Mouse (Mus musculus): ENCODE measurements around the gene Plekha7.
A peak's percentile ranks its signal among the peaks of the same experiment; 100 is the strongest.

Gene Plekha7

DNA sequence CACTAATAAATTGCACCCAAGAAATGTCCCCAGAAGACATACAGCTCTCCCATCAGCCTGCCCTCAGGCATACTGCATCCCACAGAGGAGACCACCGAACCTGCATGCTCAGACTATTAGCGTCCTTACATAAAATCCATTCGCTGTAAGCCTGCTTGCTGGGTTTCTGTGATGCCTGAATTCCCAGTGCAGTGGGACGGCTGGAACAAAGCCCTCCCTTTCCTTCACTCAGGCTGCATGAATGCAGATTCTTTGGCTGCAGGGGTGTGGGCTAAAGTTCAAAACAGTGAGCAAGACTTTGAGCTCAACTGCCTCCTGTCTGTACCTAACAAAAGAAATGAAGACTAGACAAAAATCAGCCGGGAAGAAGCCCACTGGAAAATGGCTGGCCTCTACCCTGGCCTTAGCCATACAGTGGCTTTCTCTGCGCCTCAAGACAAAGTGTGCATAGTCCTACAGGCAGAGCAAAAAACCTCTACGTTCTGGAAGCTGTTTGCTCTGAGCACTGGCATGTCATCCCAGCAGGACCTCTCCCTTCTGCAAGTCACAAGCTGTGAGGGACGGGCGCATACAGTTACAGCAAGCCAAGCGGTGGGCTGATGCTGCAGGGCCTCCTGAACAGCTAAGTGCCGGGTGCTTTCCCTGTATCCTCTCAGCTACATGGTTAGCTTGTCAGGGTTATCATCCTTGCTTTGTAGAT lies 123.7 kb downstream of the Plekha7 start:
- DNase-seq: no peak

DNA sequence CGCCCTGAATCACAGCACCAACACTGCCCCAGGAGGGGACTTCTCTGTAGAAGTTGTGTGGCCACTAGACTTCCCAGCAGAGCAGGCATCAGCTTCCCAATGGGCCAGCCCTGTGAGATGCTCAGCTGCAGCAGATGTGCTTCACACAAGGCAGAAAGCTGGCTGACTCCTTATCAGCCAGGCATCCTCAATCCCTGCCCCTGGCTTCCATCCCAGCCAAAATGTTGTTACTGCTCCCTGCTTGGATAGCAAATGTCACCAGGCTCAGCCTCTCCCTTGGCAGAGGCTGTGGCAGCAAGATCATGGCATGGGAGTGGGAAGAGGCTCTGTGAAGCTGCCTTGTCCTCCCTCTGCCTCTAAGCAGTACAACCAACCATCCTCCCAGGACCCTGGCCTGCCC lies 125.7 kb downstream of the Plekha7 start:
- DNase-seq: no peak

DNA sequence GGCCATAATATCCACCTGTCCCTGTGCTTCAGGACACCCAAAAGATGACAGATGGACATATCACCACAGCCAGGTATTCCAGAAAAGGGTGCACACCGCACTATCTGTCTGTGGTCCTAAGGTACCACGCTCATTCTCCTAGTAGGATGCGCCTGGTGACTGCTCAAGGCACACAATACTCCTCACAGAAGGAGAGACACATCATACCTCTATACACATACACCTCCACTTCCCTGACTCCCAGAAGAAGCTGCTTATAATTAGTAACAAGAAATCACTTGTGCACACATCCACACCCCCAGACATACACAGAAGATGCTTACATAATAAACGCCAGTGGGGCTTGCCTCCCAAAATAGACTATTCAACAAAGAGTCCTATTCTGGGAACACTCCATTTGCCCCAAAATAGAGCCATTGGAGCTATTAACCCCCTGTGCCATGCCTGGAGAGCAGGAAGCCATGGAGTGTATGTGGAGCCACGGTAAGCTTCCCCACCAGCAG lies 126.7 kb downstream of the Plekha7 start:
- DNase-seq: no peak

DNA sequence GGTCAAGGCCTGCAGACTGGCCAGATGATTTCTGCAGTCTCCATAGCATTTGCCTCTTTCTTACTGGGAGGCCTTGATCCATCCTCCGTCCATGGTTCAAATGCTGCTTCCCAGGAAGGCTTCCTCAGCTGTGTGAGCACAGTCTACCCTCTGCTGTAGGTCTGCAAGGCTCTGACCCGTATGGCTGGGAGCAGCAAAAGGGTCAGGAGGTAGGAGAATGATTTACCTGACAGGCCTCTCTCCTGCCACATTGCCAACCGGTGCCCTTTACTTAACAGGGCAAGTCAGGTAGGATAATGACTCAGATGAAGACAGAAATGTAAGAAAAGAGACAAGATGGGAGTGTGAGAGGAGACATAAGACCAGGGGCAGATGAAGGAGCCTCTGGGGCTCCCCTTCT lies 129.3 kb downstream of the Plekha7 start:
- DNase-seq: no peak

DNA sequence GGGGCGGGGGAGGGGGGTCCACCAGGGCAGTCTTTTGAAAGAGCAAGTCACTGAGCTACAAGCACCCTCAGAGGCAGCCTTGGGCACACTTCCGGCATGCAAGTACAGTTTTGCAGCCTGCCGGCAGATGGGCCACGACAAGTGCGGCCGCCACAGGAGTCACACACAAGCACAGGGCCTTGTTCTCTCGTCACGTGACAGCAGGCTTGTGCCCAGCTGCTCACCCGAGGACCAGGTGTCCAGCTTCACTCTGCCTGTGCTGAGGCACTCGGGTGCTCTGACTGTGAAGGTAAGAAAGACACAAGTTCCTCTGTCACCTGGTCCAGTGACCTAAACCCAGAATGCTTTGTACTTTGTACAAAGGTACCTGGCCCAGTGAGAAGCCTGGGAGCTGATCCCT lies 135.4 kb downstream of the Plekha7 start:
- no peak for DNase-seq

DNA sequence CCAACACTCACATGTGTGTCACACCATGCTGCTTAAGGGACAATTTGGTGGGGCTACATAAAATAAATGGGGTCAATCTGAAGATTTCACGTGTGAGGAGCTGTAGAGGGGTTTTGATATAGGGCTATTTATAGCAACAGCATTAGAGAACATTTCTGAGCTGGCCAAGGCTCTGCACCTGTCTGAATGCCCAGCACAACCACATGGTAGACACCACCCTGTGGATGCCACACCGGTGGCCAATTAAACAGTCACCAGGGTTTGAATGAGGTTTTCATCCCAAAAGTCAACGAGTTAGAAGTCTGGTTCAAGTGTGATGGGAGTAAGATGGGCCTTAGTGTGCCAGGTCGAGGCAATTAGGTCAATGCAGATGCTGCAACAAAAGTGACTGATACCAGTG lies 138.8 kb downstream of the Plekha7 start:
- no peak for DNase-seq

DNA sequence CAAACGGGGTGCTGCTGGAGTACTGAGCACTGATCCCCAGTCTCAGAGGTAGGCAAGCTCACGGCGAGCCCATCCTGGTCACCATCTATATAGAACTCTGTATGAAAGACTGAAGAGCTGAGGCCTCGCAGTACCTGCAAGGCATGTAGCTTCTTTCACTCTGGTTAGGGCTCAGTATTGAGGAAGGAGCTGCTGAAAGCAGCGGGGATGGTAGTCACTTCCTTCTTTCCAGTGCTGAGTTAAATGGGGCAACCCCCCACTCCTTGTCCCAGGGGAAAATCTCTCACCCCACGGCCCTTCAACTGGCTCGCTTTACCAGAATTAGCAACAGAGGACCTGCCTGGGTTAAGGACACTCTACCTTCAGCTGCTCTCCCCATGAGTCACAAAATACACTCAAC lies 140.0 kb downstream of the Plekha7 start:
- peak; percentile 11 for DNase-seq

DNA sequence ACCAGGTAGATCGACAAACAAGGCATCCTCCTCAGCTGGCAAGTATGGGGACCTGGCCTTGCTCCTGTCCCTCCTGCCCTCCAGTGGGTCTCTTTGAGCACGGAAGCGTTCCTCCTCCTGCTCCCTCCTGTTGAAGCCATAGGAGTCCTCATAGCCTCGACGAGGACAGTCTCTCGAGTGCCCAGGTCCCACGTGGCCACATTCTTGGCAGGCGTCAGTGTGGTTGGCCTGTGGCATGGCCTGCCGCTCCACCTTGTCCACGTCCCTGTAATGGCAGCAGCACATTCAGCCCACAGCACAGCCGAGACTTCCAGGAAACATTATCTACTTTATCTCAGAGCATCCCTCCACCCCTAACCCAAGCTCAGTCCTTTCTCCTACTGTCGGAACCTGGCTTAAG lies 143.9 kb downstream of the Plekha7 start:
- peak; percentile 21 for DNase-seq

DNA sequence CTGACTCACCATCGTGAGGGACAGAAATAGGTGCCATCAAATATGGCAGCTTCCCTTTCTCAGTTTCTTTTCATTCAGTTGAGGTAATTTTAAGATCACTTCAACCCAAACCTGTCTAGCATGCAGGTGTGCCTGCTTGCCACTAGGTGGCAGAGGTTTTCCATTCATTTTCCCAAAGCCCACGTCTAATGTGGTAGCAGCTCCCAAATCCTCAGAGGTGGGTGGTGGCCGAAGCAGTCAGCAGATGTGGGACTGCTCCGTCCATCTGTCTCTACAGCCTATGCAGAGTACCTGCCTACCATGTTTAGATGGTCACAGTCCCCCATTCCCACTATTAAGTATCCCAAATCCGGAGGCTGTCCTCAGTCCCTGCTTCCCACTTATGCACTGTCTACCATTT lies 146.6 kb downstream of the Plekha7 start:
- DNase-seq: peak; percentile 47

DNA sequence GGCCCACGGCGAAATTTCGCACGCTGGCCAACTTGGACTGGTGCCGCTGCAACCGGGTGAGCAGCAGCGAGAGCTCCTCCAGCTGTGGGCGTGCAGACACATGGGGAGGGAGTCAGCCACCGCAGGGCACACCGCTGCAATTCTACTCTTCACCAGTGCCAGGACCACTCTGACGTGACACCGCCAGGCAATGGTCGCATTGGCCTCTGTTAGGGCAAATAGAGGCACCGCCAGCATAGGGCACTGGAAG lies 151.4 kb downstream of the Plekha7 start:
- peak; percentile 21 for DNase-seq

DNA sequence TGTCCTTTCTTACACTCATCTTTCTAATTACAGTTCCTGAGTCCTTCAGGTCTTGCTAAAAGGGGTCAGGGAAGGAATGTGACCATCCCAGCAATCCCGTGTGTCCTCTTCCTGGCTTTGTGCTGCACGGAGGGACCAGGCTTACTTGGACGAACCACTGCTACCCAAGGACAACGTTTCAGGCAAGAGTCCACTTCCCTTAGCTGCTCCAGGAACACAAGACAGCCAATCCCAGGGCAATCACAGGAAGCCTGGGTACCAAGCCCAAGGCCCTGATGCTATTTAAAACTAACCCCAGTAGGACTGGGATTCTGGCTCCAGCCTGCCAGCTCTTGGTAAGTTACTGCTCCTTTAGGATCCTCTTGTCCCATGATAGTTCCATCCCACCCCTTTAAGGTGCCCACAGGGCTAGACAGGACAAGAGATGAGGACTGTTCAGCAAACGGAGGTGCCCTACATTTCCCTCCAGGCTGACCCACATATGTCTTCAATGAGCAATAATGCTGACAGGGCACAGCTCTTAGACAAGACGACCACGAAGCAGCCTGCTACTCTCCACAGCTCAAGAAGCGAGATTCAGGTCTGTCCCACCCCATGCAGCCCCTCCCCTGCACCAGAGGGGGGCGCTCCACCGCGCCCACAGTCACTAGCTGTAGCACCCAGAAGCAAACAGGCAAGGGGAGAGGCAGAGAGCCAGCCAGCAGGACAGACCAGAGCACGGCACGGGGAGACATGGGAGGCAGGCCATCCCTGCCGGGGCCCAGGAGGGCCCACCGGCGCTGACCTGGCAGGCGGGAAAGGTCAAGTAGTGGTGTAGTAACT lies 151.9 kb downstream of the Plekha7 start:
- DNase-seq: no peak

DNA sequence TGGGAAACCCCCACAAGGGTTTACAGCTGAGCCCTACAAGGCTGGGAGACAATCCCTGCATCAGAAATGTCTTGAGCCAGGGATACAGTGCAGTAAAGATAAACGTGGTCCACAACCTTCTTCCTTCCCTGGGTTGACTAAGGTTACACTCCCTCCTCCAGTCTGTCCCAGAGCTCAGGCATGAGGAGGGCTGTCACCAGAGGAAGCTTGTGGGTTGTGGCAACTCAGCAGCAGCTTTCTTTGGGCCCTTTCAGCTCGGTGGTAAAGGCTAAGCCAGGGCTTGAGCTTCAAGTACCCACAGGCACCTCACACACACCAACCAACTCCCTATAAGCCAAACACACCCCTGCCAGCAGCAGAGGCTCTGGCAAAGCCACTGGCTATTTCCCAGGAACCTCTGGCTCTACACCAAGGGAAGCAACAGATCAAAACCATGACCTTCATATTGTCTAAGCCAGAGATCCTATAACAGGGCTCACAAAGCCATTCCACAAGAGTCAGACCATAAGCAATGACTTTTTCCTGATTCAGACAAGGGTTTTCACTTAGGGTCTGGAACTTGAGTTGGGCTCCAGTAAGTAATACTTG lies 154.3 kb downstream of the Plekha7 start:
- DNase-seq: no peak

DNA sequence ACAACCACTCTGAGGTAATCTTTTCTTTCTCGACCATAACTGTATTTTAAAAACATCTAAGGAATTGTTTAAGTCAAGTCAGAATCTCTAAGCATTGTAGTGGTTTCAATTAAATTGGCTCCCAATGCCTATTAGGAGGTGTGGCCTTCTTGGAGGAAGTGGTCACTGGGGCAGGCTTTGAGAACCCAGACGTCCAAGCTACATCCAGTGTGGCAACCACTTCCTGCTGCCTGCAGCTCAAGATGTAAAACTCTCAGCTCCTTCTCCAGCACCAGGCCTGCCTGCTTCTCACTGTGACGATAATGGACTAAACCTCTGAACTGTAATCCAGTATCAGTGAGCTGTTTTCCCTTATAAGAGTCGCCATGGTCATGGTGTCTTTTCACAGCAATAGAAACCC lies 158.6 kb downstream of the Plekha7 start:
- DNase-seq: peak; percentile 14

DNA sequence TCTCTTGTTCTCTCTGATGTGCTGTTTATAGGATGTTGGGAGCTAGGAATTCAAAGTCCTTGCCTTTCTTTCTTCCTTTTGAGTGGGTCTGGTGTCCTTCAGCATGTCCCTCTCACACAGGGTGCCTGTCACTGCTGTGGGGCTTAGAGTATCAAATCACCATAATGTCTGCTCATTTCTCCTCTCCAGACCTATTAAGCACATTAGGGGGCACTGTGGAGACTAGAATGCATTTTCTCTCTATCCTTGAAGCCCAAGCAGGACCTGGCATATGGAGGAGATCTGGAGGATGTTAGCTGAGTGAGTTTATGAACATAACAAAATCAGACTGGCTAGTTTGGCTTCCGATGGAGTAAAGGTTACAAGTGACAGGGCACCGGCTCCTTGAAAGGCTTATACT lies 161.1 kb downstream of the Plekha7 start:
- DNase-seq: no peak

DNA sequence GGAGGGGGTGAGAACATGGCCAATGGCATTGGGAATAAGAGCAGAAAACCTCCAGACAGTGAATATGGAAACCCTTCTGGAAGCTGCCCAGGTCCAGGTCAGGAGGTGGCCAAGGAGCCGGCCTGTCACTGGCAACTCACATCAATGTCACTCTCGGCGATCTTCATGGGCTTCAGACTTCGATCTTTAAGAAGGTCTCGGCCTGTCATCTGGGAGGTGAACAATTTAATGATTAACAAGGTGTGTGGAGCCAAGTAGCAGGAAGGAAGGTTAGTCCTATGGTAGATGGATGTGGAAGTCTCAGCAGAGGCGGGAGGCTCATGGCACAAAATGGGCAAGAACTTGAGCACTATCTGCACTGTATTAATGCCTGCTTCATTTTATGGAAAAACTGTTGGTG lies 163.1 kb downstream of the Plekha7 start:
- no peak for DNase-seq

DNA sequence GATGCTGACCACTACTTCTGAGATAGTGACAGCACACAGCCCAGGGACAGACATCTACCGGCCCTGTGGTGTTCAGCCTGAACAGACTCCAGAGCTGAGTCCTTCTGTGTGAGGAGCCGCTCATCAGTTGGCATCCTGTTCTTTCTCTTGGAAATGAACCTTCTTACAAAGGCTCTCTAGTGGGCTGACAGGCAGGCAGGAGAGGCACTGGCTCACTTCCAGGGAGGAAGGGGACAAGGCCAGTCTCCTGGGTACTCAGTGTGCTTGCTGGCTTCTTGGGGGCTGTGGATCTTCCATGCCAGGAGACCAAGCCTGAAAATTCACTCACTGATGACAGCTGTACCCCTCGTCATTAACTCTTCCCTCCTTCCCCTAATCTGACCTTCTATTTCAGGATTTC lies 170.5 kb downstream of the Plekha7 start:
- DNase-seq: no peak

DNA sequence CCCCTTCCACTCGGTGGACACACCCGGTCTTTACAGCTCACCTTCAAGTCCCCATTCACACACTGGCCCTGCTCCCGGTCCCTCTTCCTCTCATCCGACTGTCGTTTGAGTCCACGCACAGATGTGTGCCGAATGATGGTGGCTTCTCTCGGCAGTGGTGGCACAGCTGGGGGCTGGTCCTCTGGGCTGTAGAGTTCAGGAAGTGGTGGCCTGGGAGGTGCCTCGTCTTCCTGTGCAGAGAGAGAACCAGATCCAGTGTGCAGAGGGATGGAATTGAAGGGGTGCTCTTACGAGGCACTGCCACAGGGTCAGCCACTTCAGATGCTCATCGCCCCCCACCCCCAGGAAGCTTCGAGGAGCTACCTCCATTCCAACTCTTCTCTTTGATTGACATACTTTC lies 171.0 kb downstream of the Plekha7 start:
- DNase-seq: no peak

DNA sequence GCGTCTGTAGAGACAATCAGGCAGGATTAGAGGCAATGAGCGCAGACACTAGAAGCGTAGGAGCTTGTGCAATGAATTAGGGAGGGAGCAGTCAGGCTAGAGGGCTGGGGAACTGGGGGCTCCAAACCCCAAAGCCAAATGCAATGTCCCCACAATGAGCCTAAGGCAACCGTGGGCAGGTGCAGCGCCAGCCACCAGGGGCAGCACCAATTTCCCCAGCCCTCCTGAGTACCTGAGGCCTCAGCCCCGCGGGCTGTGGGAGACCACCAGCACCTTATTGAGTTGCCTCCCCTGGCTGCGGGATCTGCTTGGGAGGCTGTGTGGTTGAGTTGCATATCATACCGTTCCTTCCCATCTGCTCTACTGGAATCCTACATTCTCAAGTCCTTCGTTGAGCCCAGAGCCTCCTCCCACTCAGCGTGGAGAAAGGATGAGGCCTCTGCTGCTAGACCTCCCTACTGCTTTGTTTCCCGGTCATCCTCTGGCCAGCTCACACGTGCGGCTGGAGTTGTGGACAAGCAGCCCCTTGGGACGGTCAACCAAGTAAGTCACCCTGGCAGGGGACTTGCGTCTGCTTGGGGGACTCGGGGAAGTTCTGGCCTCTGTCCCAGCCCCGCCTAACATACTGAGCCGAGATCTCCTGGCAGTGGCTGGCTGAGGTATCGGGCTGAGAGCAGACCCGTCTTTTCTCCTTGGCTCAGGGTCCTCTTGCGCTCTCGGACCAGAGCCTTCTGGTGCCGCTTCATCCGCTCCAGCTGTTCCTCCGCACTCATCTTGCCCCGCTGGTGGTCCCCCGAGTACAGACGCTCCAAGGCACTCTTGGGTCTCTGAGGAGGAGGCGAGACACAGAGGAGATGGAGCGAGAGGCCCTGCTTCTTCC lies 173.5 kb downstream of the Plekha7 start:
- no peak for DNase-seq

DNA sequence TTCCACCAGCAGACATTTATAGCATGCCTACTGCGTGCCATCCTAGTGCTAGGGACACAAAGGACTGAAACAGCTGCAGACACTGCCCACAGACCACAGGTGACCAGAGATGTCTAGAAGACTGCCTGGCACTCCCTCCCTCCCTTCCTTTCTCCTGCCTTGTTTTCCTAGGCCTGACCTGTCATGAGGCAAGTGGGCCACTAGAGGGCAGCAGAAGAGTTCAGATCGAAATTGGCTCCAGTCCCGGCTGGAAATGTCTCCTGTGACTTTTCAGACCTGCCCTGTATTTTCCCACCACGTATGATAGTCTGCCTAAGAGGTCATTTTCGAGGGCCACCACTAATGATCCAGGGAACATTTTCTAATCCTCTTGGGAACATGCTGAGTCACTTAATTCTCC lies 176.1 kb downstream of the Plekha7 start:
- DNase-seq: peak; percentile 87

DNA sequence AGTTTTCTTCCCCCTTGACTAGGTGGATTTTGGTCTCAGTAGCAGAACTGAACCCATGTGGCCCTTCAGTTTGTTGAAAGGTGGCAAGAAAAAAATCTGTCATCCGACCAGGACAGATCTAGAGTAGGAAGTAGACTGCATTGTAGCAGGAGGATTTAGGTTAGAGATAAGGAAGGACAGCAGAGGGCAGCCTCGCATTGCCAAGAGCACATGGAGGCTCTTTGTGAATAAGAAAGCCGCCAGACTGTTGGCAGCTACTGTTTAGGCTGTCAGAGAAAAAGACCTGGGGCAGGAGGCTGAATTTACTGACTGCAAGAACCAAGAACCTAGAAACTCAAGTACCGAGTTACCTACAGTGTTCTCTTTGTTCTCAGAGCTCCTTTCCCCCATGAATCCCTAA lies 176.8 kb downstream of the Plekha7 start:
- no peak for DNase-seq

DNA sequence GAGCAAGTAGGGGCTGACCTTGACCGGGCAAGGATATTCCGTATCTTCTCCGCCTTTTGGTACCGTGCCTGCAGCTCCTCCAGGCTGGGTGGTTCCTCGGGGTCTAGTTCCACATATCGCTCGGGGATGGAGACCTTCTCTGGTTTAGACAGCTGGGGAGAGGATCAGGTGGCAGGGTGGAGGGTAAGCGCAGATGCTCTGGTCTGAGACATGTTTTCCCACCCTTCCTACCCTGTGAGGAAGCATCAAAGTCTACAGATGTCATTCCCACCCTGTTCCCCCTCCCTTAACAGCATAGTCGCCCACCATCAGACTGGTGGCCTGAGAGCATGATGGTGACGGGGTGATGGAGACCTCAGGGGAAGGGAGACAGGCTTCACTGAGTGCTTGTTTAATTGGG lies 178.8 kb downstream of the Plekha7 start:
- no peak for DNase-seq

DNA sequence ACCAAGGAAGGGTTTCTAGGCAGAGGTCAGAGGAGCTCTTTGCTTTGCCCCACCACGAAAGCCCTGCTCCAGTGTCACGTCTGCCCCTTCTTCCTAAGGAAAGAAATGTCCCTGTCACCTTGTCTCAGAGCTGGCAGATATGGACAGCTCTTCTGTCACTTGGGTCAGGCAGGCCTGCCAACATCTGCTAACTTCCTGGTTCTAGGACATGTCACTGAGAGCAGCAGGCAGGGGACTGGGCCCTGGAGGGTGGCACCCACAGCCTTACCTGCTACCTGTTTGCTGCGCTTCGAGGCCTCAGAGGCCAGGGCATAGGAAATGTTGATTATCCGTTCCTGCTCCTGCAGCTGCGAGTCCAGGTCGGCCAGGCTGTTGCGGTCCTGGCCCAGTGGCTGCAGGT lies 179.9 kb downstream of the Plekha7 start:
- no peak for DNase-seq

DNA sequence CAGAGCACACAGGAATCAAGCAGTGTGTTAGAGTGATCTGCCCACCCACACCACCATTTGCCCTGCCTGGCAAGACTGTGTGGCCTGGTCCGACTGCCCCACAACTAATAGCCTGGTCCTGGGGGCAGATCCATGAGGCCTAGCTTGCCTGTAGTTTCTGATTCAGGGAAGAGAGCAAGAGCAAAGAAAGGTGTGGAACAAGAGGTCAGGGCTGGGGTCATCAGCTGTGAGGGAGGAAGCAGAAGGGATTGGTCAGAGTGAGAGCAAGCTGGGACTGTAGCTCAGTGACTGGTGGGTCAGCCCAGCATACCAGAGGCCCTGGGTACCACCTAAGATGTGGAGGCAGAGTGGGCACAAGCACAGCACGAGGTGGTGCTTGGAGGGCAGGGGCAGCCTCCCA lies 181.1 kb downstream of the Plekha7 start:
- no peak for DNase-seq
